Comparison of ENCODE assay signal across 31 mouse cellular contexts in the genomic region with DNA sequence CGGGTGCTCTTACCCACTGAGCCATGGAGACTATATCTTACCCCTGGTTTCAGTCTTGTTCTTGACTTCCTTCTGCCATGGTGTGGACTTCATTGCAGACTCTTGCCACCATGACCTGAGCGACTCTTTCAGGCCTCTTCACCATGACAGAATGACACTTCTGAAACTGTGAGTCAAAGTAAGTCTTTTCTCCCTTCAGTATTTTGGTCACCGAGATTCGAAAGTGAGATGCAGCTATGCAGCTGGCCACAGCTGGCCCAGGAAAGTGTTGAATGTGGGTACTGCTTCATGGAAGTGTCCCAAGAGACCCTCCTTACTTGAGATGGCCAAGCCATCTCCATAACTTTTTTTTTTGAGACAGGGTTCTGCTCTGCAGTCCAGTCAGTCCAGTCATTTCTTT.
"Had no signal": no experiment of that assay in that cellular context is flagged by ENCODE, and none has a peak within 500 bp of the region (broad histone marks: within the 10 kb centered on the region; RNA-seq: fewer than 3 reads in every experiment).

No protein-coding gene starts in this region.

- H3K9ac ChIP-seq: heart, embryonic 12.5 days; heart, embryonic 13.5 days; heart, embryonic 15.5 days; hindbrain, embryonic 12.5 days; hindbrain, embryonic 13.5 days; hindbrain, embryonic 14.5 days; hindbrain, embryonic 15.5 days; intestine, embryonic 15.5 days; kidney, embryonic 15.5 days had no signal

- H3K4me1 ChIP-seq: heart, embryonic 10.5 days; heart, embryonic 12.5 days; heart, embryonic 13.5 days; heart, embryonic 15.5 days; hindbrain, embryonic 10.5 days; hindbrain, embryonic 12.5 days; hindbrain, embryonic 13.5 days; hindbrain, embryonic 15.5 days; intestine, embryonic 15.5 days had no signal

- H3K36me3 ChIP-seq: heart, embryonic 10.5 days; heart, embryonic 12.5 days; heart, embryonic 13.5 days; heart, embryonic 15.5 days; hindbrain, embryonic 10.5 days; hindbrain, embryonic 12.5 days; hindbrain, embryonic 13.5 days; hindbrain, embryonic 15.5 days; intestine, embryonic 15.5 days; kidney, embryonic 15.5 days had no signal

- H3K9me3 ChIP-seq: heart, embryonic 10.5 days; heart, embryonic 12.5 days; heart, embryonic 13.5 days; heart, embryonic 15.5 days; hindbrain, embryonic 10.5 days; hindbrain, embryonic 12.5 days; hindbrain, embryonic 13.5 days; hindbrain, embryonic 15.5 days; intestine, embryonic 15.5 days; kidney, embryonic 15.5 days had no signal

- H3K4me3 ChIP-seq: heart, embryonic 10.5 days; heart, embryonic 12.5 days; heart, embryonic 13.5 days; heart, embryonic 15.5 days; hindbrain, embryonic 10.5 days; hindbrain, embryonic 12.5 days; hindbrain, embryonic 13.5 days; hindbrain, embryonic 15.5 days; intestine, embryonic 15.5 days; kidney, embryonic 15.5 days; layer of hippocampus, adult 2 months; left cerebral cortex, adult 2 months had no signal

- H3K27me3 ChIP-seq: heart, embryonic 12.5 days; heart, embryonic 13.5 days; heart, embryonic 15.5 days; hindbrain, embryonic 12.5 days; hindbrain, embryonic 13.5 days; hindbrain, embryonic 15.5 days; intestine, embryonic 15.5 days; kidney, embryonic 15.5 days had no signal

- DNase-seq: heart, postnatal 14 days; heart, postnatal 36 days; heart, postnatal 4 days; kidney, adult 11 months; kidney, adult 18-20 months; kidney, adult 2 months; kidney, adult 8-10 months; kidney, adult 9 months; kidney, postnatal 10 days; kidney, postnatal 14 days; kidney, postnatal 25 days; kidney, postnatal 36 days; kidney, postnatal 4 days; layer of hippocampus, adult 9-11 months; layer of hippocampus, postnatal 36 days had no signal

- H3K27ac ChIP-seq: heart, embryonic 10.5 days; heart, embryonic 13.5 days; heart, embryonic 15.5 days; hindbrain, embryonic 10.5 days; hindbrain, embryonic 12.5 days; hindbrain, embryonic 13.5 days; hindbrain, embryonic 14.5 days; hindbrain, embryonic 15.5 days; hindbrain, postnatal 0 days; intestine, embryonic 15.5 days; kidney, embryonic 15.5 days; kidney, postnatal 0 days; layer of hippocampus, adult 2 months; left cerebral cortex, adult 2 months had no signal

- H3K4me2 ChIP-seq: heart, embryonic 11.5 days; heart, embryonic 12.5 days; heart, embryonic 13.5 days; heart, embryonic 15.5 days; hindbrain, embryonic 12.5 days; hindbrain, embryonic 13.5 days; hindbrain, embryonic 14.5 days; hindbrain, embryonic 15.5 days; intestine, embryonic 15.5 days; kidney, embryonic 15.5 days had no signal
